Mouse (Mus musculus) heart, postnatal 4 days (tissue): ENCODE measurements at regions not wholly inside any gene's neighbourhood (a gene's known extent, or its start where the extent isn't known, plus 50 kb on each side); places are given as distances from the start of the nearest gene placed in this dataset.
A peak's percentile ranks its signal among the peaks of the same experiment; 100 is the strongest.

Experiments used
- DNase-seq: peaks from one replicate; pipeline ENCODE4 v3.0.0; 2021

DNA sequence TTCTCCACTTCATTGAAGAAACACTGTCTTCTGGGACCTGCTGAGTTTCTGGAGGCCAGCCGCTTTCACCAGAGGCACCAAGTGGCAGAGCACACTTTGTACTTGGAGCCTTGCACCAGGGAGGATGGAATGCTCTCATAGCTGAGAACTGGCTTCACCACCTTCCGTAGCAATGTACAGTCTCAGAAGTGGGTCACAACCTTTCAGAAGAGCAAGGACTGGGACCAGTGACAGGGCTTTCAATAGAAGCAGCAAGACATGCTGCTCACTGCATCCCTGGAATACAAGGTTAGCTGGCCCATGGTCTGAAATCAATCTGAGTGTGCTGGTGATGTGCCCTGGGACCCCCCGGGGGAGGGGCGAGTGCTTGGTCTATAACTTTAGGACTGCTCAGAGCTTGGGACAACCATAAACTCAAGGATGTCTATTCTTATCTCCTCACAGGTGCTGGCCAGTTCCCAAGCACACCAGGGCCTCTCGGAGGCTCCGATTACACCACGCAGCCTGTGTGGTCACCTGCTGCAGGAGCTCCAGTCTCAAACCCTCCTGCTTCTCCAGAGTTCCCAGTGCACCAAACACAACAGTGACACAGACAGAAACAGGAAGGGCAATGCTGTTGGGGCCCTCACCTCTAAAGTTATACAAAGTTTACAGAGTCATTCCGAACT is 114.4 kb upstream of the Tmem45b start:
- no peak for DNase-seq

DNA sequence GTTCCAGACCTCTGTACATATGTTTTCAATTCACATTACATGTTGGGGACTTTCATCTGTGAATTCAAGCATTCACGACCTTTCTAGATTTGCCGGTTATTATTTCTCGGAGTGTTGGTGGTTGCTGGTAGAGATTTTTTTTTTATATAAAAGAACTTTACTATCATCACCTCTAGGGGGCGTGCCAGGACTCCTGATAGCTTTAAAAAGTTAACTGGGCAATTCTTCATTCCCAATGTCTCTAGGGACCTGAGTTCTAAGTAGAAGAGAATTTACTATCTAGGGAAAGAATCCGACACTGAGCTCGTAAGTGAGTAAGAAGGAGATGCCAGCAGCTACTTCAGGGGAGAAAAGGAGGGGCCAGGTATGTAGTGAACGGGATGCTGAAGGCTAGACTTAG is 112.8 kb upstream of the Tmem45b start:
- DNase-seq = no peak

DNA sequence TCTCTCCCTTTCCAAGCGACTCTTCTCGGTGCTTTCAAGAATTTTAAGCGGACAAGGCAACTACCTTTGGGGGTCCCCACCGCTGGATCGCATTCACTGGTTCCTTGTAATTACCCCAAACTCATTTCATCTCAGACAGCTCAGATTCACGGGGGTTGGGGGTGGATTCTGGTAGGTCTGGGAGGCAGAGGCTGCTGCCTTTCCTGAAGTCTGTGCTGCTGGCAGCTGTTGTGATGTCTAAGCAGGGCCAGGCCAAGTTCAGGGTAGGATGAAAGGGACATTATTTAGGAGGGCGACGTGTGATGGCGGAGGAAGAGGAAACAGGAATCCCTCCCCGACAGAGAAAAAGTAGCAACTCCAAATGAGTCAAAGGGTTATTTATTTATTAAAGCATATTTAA is 102.8 kb upstream of the Tmem45b start:
- no peak for DNase-seq

DNA sequence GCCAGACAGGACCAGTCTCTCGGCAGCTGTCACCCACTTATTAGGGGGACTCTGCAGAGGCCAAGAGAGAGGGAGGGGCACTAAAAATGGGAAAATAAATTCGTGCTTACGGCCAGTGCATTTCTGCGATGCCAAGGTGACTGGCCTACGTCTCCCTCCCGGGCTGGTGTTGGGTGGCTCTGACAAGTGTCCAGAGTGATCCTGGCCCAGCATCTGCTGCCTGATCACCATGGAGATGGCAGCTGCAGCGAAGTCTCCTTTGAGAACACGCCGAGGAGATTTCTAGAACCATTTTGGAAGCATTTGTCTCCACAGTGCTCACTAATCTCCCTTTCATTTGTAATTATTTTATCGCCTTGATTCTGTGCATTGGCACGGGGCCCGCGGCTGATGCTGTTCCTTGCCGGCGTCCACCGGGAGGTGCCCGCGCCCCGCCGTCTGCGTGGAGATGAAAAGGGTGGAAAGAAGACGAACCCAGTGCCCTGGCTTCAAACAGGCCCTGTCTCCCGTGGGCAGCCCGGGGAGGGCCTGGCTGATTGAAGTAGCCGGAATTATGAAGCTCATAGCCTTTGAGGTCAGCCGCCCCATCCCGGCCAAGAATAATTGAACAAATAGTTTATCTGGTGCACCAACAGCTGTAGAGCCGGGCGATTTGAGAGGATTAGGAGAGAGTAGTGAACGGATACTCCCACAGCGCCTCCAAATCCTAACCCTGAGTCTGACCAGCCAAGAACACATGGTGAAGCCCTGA is 102.2 kb upstream of the Tmem45b start:
- peak; percentile 35 for DNase-seq

DNA sequence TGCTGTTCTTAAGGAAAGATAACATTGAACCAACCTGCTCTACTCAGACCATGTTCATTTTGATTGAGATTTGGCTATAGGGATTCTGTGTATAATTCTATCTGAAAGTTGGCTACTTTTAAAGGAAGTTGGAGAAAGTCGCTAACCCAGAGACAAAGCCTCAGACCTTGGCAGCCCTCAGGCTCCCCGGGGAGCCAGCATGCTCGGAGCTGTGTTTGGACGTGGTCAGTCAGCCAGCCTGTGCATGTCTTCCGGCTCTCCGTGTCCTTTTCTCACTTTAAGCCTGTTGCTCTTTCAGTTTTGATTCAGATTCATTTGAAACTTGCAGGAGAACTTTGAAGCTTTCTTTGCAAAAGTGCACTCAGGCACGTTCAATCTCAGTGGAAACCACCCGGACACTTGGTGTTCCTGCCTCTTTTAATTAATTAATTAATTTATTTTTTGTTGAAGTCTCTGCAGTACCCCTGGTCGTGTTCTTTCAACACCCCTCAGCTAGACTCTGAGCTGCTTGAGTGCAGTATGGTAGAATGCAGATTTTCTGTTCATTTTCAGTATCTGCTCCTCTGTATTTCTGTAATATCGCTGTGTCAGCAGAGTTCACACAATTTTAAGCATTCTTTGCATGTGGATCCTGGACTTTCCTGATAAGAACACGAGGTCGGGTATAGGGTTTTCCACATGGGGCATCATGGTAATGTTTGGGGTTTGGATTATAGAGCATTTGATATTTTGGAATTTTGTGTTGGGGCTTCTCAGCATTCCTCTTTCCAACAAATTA is 100.9 kb upstream of the Tmem45b start:
- DNase-seq = peak; percentile 76

DNA sequence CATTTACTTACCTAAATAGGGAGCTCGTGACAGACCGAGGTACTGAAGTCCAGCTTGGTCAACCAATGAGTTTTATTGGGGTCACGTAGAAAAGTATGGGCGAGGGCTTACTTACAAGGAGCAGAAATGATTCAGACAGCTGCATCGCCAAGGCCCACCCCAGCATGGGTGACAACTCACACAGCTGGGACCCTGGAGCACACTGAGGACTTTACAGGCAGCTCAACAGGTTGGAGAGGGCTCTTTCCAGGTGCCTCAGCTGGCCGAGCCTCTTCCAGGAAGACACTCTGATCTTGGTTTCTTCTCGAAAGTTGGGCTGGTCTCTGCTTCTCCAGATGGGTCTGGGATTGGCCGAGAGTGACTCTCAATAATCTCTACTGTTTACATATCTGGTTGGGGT is 99.3 kb upstream of the Tmem45b start:
- DNase-seq = no peak

DNA sequence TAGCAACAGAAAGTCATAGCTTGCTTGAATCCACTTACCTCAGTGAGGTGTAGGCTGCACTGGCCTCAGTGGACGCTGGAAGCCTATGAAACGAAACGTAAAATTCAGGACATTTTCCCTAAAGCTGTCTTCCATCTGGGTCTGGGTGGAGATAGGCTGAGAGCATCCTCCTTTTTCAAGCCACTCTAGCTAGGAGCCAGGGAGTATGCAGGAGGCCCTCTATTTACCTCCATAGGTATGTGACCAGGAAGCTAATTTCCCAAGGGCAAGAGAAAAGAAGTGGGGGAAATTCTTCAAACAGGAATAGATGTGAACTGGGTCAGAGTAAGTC is 95.9 kb upstream of the Tmem45b start:
- DNase-seq = no peak

DNA sequence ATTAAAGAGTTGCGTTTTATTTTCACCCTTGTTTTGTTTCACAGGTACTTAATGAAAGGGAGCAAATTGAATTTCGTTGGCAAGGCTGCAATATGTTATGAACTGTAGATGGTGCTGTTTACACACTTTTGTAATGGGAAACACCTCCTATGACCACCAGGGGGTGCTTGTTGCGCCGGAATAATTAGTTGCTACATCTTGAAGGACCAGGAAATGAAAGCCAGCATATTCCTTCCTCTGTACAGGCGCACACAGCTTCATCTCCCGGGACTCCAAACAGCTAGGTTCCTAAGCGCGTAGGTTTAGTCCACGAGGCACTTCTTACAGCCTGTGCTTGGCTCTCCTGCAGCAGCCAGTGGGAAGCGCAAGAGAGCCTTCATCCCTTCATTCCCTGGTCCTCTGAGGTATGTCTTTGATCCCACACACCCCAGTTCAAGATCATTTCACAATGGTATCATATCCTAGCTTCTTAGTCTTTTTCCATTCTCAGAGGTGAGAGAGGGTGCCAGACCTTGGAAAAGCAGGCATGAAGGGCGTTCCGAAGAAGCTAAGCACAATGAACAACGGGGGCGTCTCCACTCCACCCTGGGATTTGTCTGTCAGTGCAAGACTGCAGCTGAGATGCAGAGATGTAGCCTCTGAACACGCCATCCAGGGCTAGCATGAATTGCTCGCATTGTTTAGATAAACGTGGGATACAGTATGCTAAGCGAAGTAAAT is 95.4 kb upstream of the Tmem45b start:
- peak; percentile 76 for DNase-seq

DNA sequence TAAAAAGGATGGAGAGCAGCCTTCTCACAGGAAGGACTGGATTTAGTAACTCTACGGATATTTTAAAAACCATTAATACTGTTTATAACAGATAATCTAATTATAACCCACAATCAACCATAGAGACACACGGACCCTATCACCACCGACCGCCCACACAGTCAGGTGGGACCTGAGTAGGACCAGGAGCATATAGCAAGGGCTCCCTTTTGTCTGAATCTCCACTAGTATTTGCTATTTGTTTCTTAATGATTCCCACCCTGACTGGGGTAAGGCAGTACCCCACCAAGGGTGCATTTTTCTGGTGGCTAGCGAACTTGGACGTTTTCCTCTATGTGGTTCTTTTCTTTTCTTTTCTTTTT is 79.4 kb upstream of the Tmem45b start:
- DNase-seq = no peak

DNA sequence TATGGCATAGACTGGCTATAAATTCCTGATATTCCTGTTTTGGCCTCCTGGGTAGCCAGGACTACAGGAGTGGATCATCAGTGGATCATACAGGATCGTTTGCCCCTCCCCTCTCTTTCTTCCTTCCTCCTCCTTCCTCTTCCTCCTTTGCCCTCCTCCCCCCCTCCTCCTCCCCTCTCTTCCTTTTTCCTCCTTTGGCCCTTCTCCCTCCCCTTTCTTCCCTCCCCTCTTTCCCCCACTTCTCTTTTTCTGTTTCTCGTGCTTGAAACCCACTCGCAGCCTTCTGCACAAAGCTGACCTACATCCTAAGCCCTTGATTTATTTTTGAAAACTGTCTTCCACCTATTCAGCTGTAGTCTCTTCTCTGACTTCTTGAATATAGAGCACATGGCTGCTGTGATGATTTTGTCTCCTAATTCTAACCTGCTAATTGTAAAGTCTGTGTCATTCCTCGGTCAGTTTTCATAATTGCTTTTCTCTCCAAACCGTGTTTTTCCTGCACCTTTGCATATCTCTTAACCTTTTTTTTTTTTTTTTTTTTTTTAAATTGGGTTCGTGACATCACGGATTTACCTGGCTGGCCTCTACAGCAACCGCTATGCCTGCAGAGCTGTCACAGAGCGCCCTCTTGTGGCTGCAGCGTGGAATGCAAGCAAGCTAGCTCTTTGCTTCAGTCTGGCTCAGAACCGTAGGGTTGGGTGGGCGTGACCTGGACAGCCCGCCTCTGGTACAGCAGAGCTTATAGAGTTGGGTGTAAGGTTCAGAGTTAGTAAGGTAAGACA is 78.8 kb upstream of the Tmem45b start:
- peak; percentile 90 for DNase-seq

DNA sequence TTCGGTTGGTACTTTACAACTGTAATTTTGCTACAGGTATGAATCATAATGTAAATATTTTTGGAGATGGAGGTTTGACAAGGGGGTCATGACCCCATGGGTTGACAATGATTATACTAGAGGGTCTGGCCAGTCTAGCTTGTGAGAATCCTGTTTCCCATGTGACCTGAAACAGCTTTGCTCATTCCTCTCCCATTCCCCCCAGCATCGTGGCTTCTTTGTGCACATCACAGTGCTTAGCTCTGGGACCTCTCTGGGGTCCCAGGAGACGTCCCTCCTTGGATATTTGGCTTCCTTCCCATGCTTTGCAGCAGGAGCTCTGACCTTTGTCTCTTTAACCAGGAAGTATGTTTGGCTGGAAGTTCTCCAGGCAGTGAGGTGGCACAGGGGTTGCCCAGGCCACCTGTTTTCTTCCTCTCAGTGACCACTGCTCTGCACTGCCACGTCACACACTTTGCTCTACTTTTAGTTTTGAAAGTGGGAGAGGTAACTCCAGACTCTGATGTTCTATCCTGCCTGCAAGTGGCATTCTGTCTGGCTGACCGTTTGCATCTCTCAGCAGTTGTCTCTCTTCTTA is 77.4 kb upstream of the Tmem45b start:
- no peak for DNase-seq

DNA sequence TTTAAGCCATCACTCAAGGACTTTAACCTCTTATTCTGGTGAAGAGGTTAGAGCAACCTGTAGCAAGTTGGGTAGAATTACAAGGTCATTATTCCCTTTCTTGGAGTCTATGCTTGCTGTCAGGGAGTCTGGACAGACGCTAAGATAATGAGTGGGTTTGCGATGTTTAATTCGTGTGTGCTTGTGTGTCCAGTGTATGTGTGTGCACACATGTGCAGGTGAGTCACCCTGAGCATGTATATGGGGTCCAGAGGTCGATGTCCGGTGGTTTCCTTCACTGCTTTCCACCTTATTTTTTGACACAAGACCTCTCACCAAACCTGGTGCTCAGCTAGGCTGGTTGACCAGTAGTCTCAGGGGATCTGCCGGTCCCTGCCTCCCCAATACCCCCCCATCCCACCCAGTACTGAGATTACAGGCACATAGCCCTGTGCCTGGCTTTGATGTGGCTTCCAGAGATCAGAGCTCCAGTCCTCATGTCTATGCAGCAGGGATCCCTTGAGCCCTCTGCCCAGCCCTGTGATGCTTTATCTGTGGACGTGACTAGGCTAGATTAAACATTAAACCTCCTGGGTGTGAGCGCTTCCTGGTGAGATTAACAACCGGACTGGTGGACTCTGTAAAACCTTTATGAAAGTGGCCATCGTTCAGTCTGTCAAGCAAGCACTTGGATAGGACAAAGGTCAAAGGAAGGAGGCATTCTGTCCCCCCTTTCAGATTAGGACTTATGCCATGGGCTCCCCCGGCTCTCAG is 74.4 kb upstream of the Tmem45b start:
- no peak for DNase-seq

DNA sequence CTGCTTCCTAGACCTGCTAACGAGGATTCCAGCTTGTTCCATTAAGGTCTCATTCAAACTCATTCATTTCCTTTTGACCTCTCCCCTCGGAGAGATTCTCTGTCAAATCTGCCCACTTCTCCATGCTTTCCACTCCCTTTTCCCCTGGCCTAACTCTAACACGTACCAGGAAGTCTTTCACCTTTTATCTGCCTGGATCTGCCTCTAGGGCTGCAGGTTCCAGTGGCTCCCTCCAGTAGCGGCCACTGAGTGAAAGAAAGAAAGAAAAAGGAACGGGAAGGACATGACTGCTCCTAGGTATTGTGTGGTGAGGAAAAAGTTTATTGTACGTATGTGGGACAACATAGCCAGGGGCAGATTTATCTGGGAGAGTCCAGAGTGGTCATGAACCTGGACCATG is 64.8 kb upstream of the Tmem45b start:
- no peak for DNase-seq

DNA sequence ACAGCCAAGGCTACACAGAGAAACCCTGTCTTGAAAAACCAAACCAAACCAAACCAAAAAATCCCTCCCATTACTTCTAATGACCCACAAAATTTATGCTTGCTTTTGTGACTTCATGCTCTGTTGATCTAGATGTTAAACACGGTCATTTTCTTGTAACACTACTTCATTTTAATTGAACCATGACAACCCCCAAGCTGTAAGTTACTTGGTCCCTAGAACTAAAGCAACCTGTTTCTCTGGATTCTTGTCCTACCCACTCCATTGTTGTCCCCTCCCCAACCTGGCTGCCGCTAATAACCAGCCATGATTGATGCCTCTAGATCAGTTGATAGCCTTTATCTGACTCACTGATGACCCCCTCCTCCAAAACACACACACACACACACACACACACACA is 63.0 kb upstream of the Tmem45b start:
- DNase-seq = no peak
